Mouse (Mus musculus): ENCODE results near the gene Gsk3b.
A peak's percentile ranks its signal among the peaks of the same experiment; 100 is the strongest.
"Not testable (repeated sequence)": the region's sequence is repeated elsewhere in the genome, so short reads cannot be mapped to it uniquely, and the experiment has no call there.

Gsk3b gene

DNA sequence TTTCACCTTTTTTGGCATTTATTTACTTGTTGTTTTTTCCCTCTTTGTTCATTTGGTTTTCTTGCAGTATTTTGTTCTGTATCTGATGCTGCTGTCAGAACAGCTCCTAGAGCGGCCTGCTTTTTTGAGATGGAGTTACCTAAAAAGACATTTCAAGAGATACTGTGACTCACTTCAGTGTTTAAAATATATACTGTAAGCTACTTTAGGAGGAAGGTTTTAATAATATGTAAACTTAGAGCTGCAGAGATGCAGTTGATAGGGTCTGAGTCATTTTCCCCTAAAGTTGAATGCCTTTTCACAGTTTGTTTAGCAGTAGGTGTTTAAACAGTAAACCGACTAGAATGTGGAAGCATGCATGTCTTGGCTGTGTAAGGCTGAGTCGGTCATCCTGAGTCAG lies 101.7 kb downstream of the Gsk3b start:
- no peak for DNase-seq (ENCODE audit: low spot score)

- no peak for DNase-seq (ENCODE audit: low spot score)
These were observed 102.7 kb downstream of the Gsk3b start for GRCm38 (mm10) chr16:38191460-38191859.

- no peak for DNase-seq (ENCODE audit: low spot score)
These were observed 103.8 kb downstream of the Gsk3b start for GRCm38 (mm10) chr16:38192640-38193039.

DNA sequence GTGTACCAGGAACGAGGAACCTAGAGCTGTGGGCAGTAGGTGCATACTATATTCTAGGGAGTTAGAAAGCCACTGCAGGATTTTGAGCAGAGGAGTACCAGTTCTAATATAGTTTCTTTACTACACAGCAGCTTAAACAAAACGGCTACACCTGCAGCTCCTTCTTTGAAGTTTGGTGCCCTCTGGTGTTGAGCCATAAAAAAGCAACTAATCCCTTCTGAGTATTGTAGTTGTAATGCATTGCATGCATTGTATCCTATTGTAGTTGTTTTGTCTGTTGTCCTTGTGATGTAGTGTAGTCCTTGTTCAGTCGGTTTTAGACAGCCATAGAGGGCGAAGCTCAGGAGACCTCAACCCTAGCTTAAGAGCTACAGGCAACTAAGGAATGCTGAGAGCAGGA lies 108.5 kb downstream of the Gsk3b start:
- peak; percentile 59 for DNase-seq (ENCODE audit: low spot score)

DNA sequence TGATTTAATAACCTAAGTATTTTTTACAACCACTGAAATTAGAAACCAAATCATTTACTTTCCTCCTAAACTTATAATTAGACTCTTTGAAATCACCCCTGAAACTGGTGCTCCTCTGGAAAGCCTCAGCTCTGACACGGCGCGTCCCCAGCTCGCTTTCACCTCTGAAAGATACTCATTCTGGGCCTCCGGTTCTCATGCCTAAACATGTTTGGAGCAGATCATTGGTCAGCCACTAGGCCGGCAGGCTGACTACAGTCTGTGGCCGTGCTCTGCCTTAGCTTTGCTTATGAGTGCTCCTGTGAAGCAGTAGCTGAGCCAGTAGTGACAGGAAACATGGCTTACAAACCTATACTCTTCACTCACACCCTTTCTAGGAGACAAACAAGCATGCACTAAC lies 116.5 kb downstream of the Gsk3b start:
- no peak for DNase-seq (ENCODE audit: low spot score)

DNA sequence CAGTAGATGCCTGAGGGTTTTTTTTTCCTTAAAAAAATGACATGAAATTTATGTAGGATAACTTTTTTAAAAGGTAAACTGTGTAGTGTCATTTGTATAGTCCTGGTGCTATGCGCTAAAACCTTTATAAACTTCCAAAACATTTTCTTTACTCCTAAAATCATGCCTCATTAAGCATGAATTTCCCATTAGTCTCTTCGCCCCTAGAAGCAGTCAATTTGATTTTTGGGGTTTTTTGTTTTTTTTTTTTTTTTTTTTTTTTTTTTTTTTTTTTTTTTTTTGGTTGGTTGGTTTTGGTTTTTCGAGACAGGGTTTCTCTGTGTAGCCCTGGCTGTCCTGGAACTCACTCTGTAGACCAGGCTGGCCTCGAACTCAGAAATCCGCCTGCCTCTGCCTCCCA lies 133.7 kb downstream of the Gsk3b start:
- not testable (repeated sequence) for DNase-seq (ENCODE audit: low spot score)

DNA sequence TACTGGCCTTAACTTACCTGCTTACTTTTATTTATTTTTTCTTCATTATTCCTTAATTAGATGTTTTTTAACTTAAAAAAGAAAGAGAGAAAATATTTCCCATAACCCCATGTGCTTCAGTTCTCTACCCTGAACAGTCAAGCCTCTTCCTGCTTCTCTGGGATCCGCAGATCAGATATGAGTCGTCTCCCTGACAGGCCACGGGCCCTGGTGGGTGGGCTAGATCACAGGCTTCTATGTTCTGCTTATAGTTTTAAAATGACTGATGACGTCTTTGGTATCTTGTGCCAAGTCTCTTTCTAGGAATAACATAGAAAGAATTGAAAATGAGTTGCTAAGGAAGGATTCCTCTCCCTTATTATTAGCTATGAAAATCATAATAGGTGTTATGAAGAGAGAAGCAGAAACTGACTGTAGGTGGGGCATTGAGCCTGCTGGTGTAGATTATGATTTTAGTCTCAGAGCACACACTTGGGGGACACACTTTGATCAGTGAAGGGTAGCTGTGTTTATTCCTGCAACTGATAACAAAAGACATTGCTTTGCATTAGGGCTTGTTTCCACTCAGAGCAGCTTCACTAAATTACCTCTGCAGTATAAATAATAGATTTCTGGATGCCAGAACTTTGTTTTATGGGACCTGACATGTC lies 148.3 kb downstream of the Gsk3b start:
- DNase-seq (ENCODE audit: low spot score) = no peak

GRCm38 (mm10) chr16:38239729-38240128 lies 150.9 kb downstream of the Gsk3b start:
- DNase-seq (ENCODE audit: low spot score) = peak; percentile 23

DNA sequence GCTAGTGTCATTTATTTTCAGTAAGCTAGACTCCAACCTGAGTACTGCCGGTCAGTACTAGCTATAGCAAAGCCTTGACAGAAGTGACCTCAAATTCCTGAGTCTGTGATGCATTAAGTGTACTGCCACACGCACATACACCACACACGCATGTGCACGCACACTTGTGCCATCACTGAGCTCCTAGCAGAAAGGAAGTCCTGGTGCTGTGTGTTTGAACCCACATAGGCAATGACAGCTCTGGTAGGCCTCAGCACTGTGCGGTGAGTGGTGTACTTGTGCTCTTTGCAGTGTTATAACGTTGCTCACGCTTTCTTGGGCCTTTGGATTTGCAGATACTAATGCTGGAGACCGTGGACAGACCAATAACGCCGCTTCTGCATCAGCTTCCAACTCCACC lies 151.4 kb downstream of the Gsk3b start:
- DNase-seq (ENCODE audit: low spot score) = no peak

DNA sequence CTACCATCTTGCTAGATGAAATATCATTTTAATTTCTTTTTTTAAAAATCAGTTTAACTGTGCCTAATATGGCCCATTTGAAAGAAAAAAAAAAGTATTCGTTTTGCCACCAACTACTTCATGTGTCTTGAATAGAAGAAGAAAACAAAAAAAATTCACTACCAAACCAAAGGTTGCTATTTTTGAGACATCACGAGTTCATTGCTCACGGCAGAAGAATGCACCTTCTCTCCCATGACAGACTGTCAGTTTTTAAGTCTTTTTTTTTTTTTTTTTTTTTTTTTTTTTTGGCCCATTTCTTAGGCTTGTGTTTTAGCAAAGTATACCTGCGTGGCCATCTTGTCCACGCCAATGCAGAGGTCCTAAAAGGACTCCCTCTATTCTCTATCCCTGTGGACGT lies 155.3 kb downstream of the Gsk3b start:
- no peak for DNase-seq (ENCODE audit: low spot score)

GRCm38 (mm10) chr16:38245379-38245778 lies 156.6 kb downstream of the Gsk3b start:
- DNase-seq (ENCODE audit: low spot score) = no peak

DNA sequence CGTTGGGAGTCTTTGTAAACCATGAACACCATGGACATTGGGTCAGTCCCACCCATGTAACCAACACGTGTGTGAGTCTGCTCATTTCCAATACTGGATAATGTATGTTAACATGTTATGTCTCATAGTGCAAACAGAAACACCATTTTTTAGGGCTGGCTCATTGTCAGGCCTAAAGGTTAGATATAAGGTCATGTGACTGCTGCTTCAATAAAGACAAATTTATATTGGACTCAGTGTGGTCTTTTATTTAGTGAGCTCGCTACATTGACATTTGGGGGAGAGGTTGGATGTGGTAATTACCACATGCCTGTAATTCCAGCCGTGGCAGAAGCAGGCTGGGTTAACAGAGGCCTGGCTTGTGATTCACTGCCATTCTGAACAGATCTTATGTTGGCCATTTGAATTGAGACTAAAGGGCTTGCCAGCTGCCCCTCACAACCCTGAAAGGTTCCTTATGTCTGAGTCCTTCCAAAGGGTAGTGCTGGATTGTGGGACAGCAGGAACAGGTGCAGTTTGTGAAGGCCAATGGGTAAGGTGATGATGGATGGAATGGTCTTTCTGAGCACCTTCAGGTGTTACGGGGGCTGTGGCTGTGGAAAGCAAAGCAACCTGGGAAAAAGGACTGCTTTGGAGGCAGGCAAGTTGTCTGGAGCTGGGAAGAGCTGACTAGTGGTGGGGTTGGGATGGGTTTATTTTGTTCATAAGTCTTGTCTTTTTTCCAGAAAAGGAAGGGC lies 157.2 kb downstream of the Gsk3b start:
- DNase-seq (ENCODE audit: low spot score) = no peak

DNA sequence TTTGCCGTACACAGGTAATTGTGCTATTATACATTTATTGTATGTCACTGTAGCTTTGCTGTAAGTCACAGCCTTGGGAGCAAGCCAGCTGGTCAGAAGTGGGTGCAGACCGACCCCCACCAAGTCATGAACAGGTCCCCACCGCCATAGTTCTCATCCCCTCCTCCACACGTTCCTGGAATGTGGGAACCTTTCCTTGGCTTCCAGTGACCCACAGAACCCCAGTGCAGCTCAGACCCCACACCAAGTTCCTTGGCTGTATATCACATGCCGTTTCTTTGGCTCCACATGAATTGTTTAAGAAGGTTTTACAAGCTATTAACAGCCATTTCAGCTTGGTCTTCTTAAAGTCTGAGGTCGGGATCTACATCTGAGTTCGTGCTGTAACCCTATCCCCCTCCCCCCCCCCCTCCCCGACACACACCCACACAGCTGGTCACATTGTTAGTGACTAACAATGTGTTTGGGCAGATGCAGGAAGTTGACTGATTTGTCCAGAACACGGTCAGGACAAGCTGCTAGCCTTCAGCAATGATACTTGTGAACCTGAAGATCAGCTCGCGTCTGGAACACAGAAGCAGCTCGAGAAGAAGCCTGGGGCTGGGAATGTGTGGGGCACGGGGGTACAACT lies 159.6 kb downstream of the Gsk3b start:
- DNase-seq (ENCODE audit: low spot score) = no peak

- DNase-seq (ENCODE audit: low spot score) = no peak
These were observed 161.7 kb downstream of the Gsk3b start for GRCm38 (mm10) chr16:38250467-38250866.

- no peak for DNase-seq (ENCODE audit: low spot score)
These were observed 165.2 kb downstream of the Gsk3b start for GRCm38 (mm10) chr16:38254001-38254400.

GRCm38 (mm10) chr16:38255107-38255506 lies 166.3 kb downstream of the Gsk3b start:
- DNase-seq (ENCODE audit: low spot score) = no peak

DNA sequence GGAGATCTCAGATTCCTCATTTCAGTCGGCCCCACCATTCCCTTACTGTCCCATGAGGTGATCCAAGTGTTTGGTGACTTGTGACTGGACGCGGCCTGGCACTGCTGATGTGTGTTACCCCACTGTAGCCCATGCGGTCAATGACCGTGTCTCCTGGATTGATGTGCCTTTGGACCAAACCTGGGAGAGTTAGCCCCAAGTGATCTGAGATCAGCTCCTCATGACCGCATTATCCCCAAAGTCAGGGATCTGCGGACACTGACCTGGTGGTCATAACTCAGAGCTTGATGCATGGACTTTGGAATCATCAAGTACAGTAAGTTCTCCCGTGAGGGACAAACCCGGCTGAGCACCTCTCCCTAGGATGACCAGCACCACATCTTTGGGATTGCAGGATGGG lies 167.1 kb downstream of the Gsk3b start:
- DNase-seq (ENCODE audit: low spot score) = no peak

- no peak for DNase-seq (ENCODE audit: low spot score)
These were observed 182.8 kb downstream of the Gsk3b start for GRCm38 (mm10) chr16:38271601-38272000.

- DNase-seq (ENCODE audit: low spot score) = no peak
These were observed 183.7 kb downstream of the Gsk3b start for GRCm38 (mm10) chr16:38272483-38272882.

- DNase-seq (ENCODE audit: low spot score) = no peak
These were observed 185.9 kb downstream of the Gsk3b start for GRCm38 (mm10) chr16:38274737-38275136.

DNA sequence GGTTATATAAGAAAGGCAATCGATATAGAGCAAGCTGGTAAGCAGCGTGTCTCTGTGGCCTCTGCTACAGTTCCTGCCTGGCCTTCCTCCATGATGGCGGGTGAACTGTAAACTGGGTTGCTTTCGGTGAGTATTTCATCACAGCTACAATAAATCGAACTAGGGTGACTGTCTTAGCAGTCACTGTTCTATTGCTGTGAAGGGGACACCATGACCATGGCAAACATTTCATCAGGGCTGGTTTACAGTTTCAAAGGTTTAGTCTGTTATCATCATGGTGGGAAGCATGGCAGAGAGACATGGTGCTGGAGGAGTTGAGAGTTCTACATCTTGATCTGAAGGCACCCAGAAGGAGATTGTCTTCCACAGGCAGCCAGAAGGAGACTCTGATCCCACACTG lies 191.0 kb downstream of the Gsk3b start:
- no peak for DNase-seq (ENCODE audit: low spot score)

GRCm38 (mm10) chr16:38280951-38281350 lies 192.2 kb downstream of the Gsk3b start:
- DNase-seq (ENCODE audit: low spot score) = no peak

DNA sequence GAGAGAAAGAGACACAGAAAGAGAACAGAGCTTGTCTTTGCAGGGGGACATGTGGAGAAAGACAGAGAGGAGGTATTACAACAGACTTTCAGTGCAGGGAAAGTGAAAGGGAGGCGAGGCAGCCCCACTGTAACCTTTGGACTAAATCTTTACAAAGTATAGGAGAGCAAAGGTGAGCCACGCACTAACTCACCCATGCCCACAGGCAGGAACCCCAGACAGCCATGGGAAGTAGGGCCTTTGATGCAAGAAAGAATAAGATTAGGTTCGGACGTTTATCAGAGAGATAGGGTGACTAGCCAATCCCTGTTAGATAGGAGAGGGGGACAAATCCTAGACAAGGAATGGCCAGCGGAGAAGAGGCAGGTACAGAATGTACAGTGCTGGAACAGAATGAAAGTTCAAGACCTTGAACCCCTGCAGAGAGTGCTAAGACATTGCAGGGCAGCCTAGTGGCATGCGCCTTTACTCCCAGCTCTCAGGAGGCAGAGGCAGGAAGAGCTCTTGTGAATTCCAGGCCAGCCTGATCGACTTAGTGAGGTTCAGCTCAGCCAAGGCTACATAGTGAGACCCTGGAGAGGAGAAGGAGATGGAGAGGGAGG lies 193.9 kb downstream of the Gsk3b start:
- no peak for DNase-seq (ENCODE audit: low spot score)
